Mouse (Mus musculus) heart, postnatal 36 days (tissue): ENCODE results near the gene Chst11. TPM values are rescaled to one million over a fixed set of nuclear protein-coding genes. Genes with fewer than 3 reads are reported as not detected.
"Not testable (repeated sequence)": the region's sequence is repeated elsewhere in the genome, so short reads cannot be mapped to it uniquely, and the experiment has no call there.

Experiments
- DNase-seq, 2 experiments: peaks; one replicate each; pipeline ENCODE4 v3.0.0; 2021 to 2022
- intact Hi-C: fragments of 180-260 bp; cut with DNase I; formaldehyde crosslinking; loops from one replicate; pipeline ENCODE4 v1.15.1; 2025
- total RNA-seq, 2 experiments: library from RNA; stranded (reverse); gene quantifications; 2 replicates each; pipeline ENCODE4 v1.2.3; 2021

The Chst11 gene
- total RNA-seq, 2 experiments from 2014 or later, result 2.8 to 3.2 TPM

GRCm38 (mm10) chr10:83101421-83102207 lies 116.3 kb downstream of the Chst11 start:
- intact Hi-C loops, result loop anchor here (2.0 to 5.0 kb wide), 4 partner anchors 81 to 194 kb away; partner anchors contain the start of gene Chst11
- no peak for DNase-seq

GRCm38 (mm10) chr10:83102745-83103144 lies 117.4 kb downstream of the Chst11 start:
- no peak for DNase-seq
- intact Hi-C loops, result loop anchor here (5.0 kb wide), 3 partner anchors 80 to 195 kb away; no protein-coding TSS in a partner anchor

GRCm38 (mm10) chr10:83104221-83104620 lies 118.9 kb downstream of the Chst11 start:
- intact Hi-C loops, result loop anchor here (5.0 kb wide), 3 partner anchors 78 to 197 kb away; no protein-coding TSS in a partner anchor

GRCm38 (mm10) chr10:83106152-83106746 lies 121.0 kb downstream of the Chst11 start:
- intact Hi-C loops, result no loop called here
- DNase-seq, result no peak

More at GRCm38 (mm10) chr10:83104221-83104620, 118.9 kb downstream of the Chst11 start:
- no peak for DNase-seq

- no peak for DNase-seq
- intact Hi-C loops, result no loop called here
These were observed 122.1 kb downstream of the Chst11 start for GRCm38 (mm10) chr10:83107385-83107784.

- no peak for DNase-seq
- intact Hi-C loops, result no loop called here
These were observed 122.8 kb downstream of the Chst11 start for GRCm38 (mm10) chr10:83107921-83108738.

GRCm38 (mm10) chr10:83108946-83109345 lies 123.6 kb downstream of the Chst11 start:
- DNase-seq, result no peak
- intact Hi-C loops, result no loop called here

GRCm38 (mm10) chr10:83111046-83111445 lies 125.7 kb downstream of the Chst11 start:
- no peak for DNase-seq
- intact Hi-C loops, result no loop called here

GRCm38 (mm10) chr10:83112345-83112744 lies 127.0 kb downstream of the Chst11 start:
- intact Hi-C loops, result no loop called here

GRCm38 (mm10) chr10:83114564-83114963 lies 129.3 kb downstream of the Chst11 start:
- intact Hi-C loops, result no loop called here
- DNase-seq, result no peak

More at GRCm38 (mm10) chr10:83112345-83112744, 127.0 kb downstream of the Chst11 start:
- no peak for DNase-seq

GRCm38 (mm10) chr10:83116889-83117288 lies 131.6 kb downstream of the Chst11 start:
- intact Hi-C loops, result no loop called here
- no peak for DNase-seq

- intact Hi-C loops, result no loop called here
These were observed 132.6 kb downstream of the Chst11 start for GRCm38 (mm10) chr10:83117851-83118250.

GRCm38 (mm10) chr10:83118613-83119012 lies 133.3 kb downstream of the Chst11 start:
- DNase-seq, result peak in 1 of 2 experiments; percentile 19
- intact Hi-C loops, result no loop called here

More at GRCm38 (mm10) chr10:83117851-83118250, 132.6 kb downstream of the Chst11 start:
- DNase-seq, result no peak

GRCm38 (mm10) chr10:83119016-83119415 lies 133.7 kb downstream of the Chst11 start:
- intact Hi-C loops, result no loop called here
- DNase-seq, result no peak

GRCm38 (mm10) chr10:83119461-83119860 lies 134.2 kb downstream of the Chst11 start:
- DNase-seq, intact Hi-C loops: not testable (repeated sequence)

- intact Hi-C loops, result no loop called here
- no peak for DNase-seq
These were observed 134.6 kb downstream of the Chst11 start for GRCm38 (mm10) chr10:83119909-83120308.

- intact Hi-C loops, result no loop called here
- DNase-seq, result no peak
These were observed 135.6 kb downstream of the Chst11 start for GRCm38 (mm10) chr10:83120938-83121337.

GRCm38 (mm10) chr10:83124560-83124959 lies 139.3 kb downstream of the Chst11 start:
- intact Hi-C loops, result no loop called here
- no peak for DNase-seq

- DNase-seq, result no peak
- intact Hi-C loops, result no loop called here
These were observed 141.1 kb downstream of the Chst11 start for GRCm38 (mm10) chr10:83126447-83126846.

GRCm38 (mm10) chr10:83128435-83128834 lies 143.1 kb downstream of the Chst11 start:
- intact Hi-C loops, result no loop called here

More at GRCm38 (mm10) chr10:83128435-83128834, 143.1 kb downstream of the Chst11 start:
- no peak for DNase-seq
